Mouse (Mus musculus) MEL (cell line): Measurements from ENCODE around the gene Krtcap2.

Experiments used
- CHD2 ChIP-seq: IDR thresholded peaks from 2 replicates; pipeline ENCODE4 v1.6.1; 2011; ENCODE audit warnings: low read length, improper control_type of control experiment
- CTCF ChIP-seq, 3 experiments: IDR thresholded peaks in 2 of 3; conservative IDR thresholded peaks in 1 of 3; 2 replicates each; pipeline ENCODE4 v1.5.1; 2011 to 2012; ENCODE audit warnings: low read length in 3 of 3, low read depth in 2 of 3, mild to moderate bottlenecking in 2 of 3, improper control_type of control experiment in 1 of 3, inconsistent platforms in 1 of 3, mixed read lengths in 1 of 3, moderate library complexity in 1 of 3; ENCODE audit not compliant: control insufficient read depth in 1 of 3, insufficient read depth in 1 of 3, poor library complexity in 1 of 3, severe bottlenecking in 1 of 3
- EP300 ChIP-seq, 2 experiments: IDR thresholded peaks; 2 replicates each; pipeline ENCODE4 v1.6.1; 2011; ENCODE audit warnings: improper control_type of control experiment in 2 of 2, low read length in 2 of 2, low read depth in 1 of 2, mild to moderate bottlenecking in 1 of 2
- POLR2A ChIP-seq, 2 experiments: IDR thresholded peaks; 2 replicates each; pipeline ENCODE4 v1.6.1; 2011 to 2012; ENCODE audit warnings: low read length in 2 of 2, mild to moderate bottlenecking in 2 of 2, control low read depth in 1 of 2, improper control_type of control experiment in 1 of 2, low read depth in 1 of 2, moderate library complexity in 1 of 2; ENCODE audit not compliant: control insufficient read depth in 1 of 2, insufficient read depth in 1 of 2, poor library complexity in 1 of 2
- USF2 ChIP-seq, 2 experiments: IDR thresholded peaks; 2 replicates each; pipeline ENCODE4 v1.6.1; 2011 to 2012; ENCODE audit warnings: improper control_type of control experiment in 2 of 2, low read length in 2 of 2, borderline replicate concordance in 1 of 2, inconsistent platforms in 1 of 2, low read depth in 1 of 2, mild to moderate bottlenecking in 1 of 2; ENCODE audit not compliant: insufficient read depth in 1 of 2
- ZMIZ1 ChIP-seq: IDR thresholded peaks from 2 replicates; pipeline ENCODE4 v1.6.1; 2012; ENCODE audit warnings: low read depth, mild to moderate bottlenecking, inconsistent platforms, low read length, improper control_type of control experiment, moderate library complexity

- TF ChIP-seq POLR2A (IDR thresholded peaks at IDR 0.05; ENCODE audit: control insufficient read depth in 1 of 2, insufficient read depth in 1 of 2, low read depth in 1 of 2, low read length in 2 of 2, poor library complexity in 1 of 2): no peak
- no peak for TF ChIP-seq ZMIZ1
- no peak for TF ChIP-seq CTCF (IDR thresholded peaks at IDR 0.05 in 2 of 3, conservative IDR thresholded peaks at IDR 0.05 in 1 of 3; ENCODE audit: control insufficient read depth in 1 of 3, insufficient read depth in 1 of 3, low read depth in 2 of 3, low read length in 3 of 3, poor library complexity in 1 of 3, severe bottlenecking in 1 of 3)
- TF ChIP-seq USF2 (IDR thresholded peaks at IDR 0.05; ENCODE audit: borderline replicate concordance in 1 of 2, insufficient read depth in 1 of 2, low read depth in 1 of 2, low read length in 2 of 2): no peak
- TF ChIP-seq EP300 (IDR thresholded peaks at IDR 0.05; ENCODE audit: low read depth in 1 of 2, low read length in 2 of 2): no peak
- TF ChIP-seq CHD2: no peak
These were observed 26.0 kb downstream of the Krtcap2 start for GRCm38 (mm10) chr3:89271760-89272159.
